Mouse (Mus musculus) heart, adult 2 months (tissue): ENCODE data around the gene Msh5. TPM values are rescaled to one million over a fixed set of nuclear protein-coding genes. Genes with fewer than 3 reads are reported as not detected.

Source experiments
- DNase-seq, 2 experiments: peaks; one replicate each; pipeline ENCODE4 v3.0.0; 2021
- H3K27ac ChIP-seq: fragments of 200-600 bp; 2 replicates; pipeline ENCODE4 v1.8.1; 2022
- H3K27me3 ChIP-seq: fragments of 200-500 bp; 2 replicates; pipeline ENCODE4 v1.6.1; 2012; ENCODE audit warnings: mild to moderate bottlenecking, low read length, inconsistent platforms, mixed read lengths; ENCODE audit not compliant: control insufficient read depth, insufficient read depth
- H3K36me3 ChIP-seq: fragments of 200-500 bp; 2 replicates; pipeline ENCODE4 v1.6.1; 2012; ENCODE audit warnings: low read length, inconsistent platforms; ENCODE audit not compliant: control insufficient read depth, insufficient read depth
- H3K4me1 ChIP-seq: fragments of 200-500 bp; 2 replicates; pipeline ENCODE4 v1.6.1; 2011; ENCODE audit warnings: low read length; ENCODE audit not compliant: control insufficient read depth, insufficient read depth
- H3K4me3 ChIP-seq: fragments of 200-600 bp; 2 replicates; pipeline ENCODE4 v1.8.1; 2022
- H3K79me2 ChIP-seq: fragments of 200-500 bp; replicated peaks from 2 replicates; pipeline ENCODE4 v1.6.1; 2012; ENCODE audit warnings: mild to moderate bottlenecking, inconsistent platforms, low read length, moderate library complexity, mixed read lengths; ENCODE audit not compliant: control insufficient read depth, insufficient read depth
- H3K9ac ChIP-seq: fragments of 200-500 bp; 2 replicates; pipeline ENCODE4 v1.6.1; 2012; ENCODE audit warnings: low read depth, mild to moderate bottlenecking, control low read depth, inconsistent platforms, low read length, mixed read lengths
- CTCF ChIP-seq: fragments of 200-600 bp; IDR thresholded peaks from 2 replicates; pipeline ENCODE4 v1.8.1; 2022; ENCODE audit warnings: antibody characterized with exemption, mild to moderate bottlenecking, moderate library complexity
- EP300 ChIP-seq: fragments of 200-500 bp; IDR thresholded peaks from 2 replicates; pipeline ENCODE4 v1.6.1; 2011; ENCODE audit warnings: low read depth, low read length, control low read depth; ENCODE audit not compliant: insufficient read depth
- POLR2A ChIP-seq: fragments of 200-500 bp; IDR thresholded peaks from 2 replicates; pipeline ENCODE4 v1.6.1; 2011; ENCODE audit warnings: mild to moderate bottlenecking, low read depth, low read length, control low read depth; ENCODE audit not compliant: insufficient read depth
- WGBS: fragments of 180-500 bp; shearing (Covaris S2); methylation state at CpG from one replicate; pipeline ENCODE4 v1.1.7; 2018; 5-methylcytosine and 5-hydroxymethylcytosine counted together
- intact Hi-C: fragments of 180-260 bp; cut with DNase I; formaldehyde crosslinking; loops from one replicate; pipeline ENCODE4 v1.15.1; 2025
- polyA plus RNA-seq: library from polyadenylated mRNA; depleted of rRNA; stranded (reverse); fragments of >200 nt; gene quantifications from 2 replicates; pipeline ENCODE4 v1.2.3, GENCODE M21; 2012
- total RNA-seq, 2 experiments: library from RNA; stranded (reverse); gene quantifications; 2 replicates each; pipeline ENCODE4 v1.2.3; 2021

Msh5 gene
- total and polyA plus RNA-seq, 3 experiments: 0.23 to 1.2 (median 0.29) TPM

DNA sequence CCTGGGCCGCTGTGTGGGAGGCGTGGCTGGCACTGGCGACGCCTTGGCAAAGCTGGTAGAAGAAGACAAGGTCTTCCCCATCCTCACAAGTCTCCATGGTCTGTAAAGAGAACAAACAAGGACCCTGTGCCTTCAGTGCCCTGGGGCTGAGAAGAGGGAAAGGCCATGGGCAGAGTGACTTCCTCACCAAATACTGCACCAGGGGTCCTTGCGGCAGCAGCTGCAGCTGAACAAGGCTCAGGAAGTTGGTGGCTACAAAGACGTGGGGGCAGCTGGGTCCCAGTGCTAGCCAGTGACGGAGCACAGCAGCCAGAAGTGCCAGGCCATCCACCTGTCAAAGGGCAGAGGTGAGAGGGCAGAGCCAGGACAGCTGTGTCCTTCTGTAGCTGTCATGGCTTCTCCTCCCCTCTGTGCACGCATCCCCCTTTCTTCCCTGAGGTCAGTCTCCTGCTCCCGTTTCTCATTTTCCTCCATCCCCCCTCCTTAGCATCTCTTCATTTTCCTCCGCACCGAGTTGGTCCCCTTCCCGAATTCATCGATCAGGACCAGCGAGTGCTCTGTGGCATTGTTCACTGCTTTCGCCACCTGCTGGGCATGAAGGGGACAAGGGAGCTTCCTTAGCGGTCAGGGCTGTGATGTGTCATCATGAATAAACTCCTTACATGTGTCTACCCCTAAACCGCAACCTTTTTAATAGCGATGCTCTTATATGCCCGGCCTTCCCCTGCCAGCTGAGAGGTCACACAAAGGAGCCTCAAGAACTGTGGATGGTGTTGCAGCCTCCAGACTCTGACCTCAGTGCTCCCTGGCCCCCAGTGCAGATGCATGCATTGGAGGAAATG is 16.6 kb downstream of the Msh5 start:
- TF ChIP-seq CTCF (peak; percentile 61), EP300 (no peak)
- intact Hi-C loops: no loop called here
- 49% methylated on average over 19 of the region's 19 CpGs for WGBS
- H3K36me3 ChIP-seq: no peaks in the 10 kb centered on the region
- no peak for DNase-seq
- no peak overlapping the region for H3K4me3 ChIP-seq
- H3K27ac ChIP-seq: no peak overlapping the region
- H3K9ac ChIP-seq: no peak overlapping the region
- H3K79me2 ChIP-seq: no peaks in the 10 kb centered on the region
- H3K27me3 ChIP-seq: no peaks in the 10 kb centered on the region
- H3K4me1 ChIP-seq: no peaks in the 10 kb centered on the region

DNA sequence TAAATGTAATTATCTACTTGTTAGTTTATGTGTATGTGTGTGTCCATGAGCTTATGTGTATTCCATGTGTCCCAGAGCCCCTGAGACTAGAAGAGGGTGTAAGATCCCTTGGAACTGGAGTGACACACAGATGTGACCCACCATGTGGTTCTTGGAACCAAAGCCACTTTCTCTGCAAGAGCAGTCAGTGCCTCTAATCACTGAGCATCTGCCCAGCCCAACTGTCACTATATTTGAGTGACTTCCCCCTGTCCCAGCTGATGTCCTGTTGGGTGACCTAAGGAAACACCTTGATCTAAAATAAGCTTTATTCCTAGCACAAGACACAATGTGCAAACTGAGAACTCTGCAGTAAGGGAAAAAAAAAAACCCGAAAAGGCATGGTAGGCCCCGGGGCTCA is 18.2 kb downstream of the Msh5 start:
- Histone ChIP-seq H3K79me2 (no peaks in the 10 kb centered on the region), H3K4me1 (peaks cover 2% of the 10 kb centered on the region; the same call in 1 of the 2 replicates), H3K4me3 (no peak overlapping the region), H3K27ac (no peak overlapping the region), H3K9ac (no peak overlapping the region), H3K36me3 (no peaks in the 10 kb centered on the region), H3K27me3 (no peaks in the 10 kb centered on the region)
- DNase-seq: no peak
- TF ChIP-seq CTCF (no peak), POLR2A (no peak), EP300 (no peak)
- 47% methylated on average over 2 of the region's 2 CpGs for WGBS
- intact Hi-C loops: no loop called here

DNA sequence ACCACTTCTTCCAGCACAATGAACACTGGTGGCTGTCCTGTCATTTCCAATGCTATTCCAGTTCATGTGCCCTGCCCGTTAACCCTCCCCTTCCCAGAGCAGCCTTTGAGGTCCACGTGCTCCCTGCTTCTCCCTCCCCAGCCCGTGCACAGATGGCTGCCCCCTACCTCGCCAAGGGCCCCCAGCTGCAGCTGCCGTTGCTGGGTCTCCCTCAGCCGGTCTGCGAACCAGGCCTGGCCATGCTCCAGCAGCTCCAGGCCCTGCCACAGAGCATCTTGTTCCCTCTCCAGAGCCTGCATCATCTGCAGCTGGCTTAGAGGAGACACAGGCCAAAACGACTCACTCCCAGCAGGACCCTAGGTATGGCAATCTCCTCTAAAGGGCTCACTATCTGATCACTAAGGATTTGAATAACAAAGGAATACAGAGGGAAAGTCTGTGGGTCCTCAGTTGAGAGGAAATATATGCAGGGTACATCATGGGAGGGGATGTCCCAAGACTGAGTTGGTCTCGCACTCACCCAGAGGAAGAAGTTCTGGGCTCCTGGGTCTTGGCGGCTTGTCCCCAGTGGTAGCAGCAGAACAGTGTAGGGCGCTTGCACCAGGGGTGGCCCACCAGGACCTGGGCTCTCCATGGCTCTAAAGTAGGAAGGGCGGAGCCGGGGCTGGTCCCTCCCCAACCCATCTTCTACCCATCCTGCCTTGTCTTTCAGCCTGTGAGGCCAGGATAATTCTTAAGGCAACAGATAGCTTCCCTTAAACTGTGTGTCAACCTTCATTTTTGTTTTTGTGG is 19.1 kb downstream of the Msh5 start, which contains the start of gene Sapcd1:
Gene Sapcd1, minus strand, starts transcription at position 740 of the 792 bp plus-strand sequence.
- Histone ChIP-seq H3K9ac (no peak within 1 kb of the TSS), H3K36me3 (no peaks in the 10 kb centered on the region), H3K79me2 (no peaks in the 10 kb centered on the region), H3K4me3 (no peak within 1 kb of the TSS), H3K27me3 (no peaks in the 10 kb centered on the region), H3K4me1 (peaks cover 5% of the 10 kb centered on the region), H3K27ac (no peak within 1 kb of the TSS)
- WGBS: 54% methylated on average over 13 of the region's 13 CpGs
- intact Hi-C loops: no loop called here
- no peak for DNase-seq
- no peak for TF ChIP-seq CTCF
- TF ChIP-seq POLR2A: no peak
- TF ChIP-seq EP300: no peak

DNA sequence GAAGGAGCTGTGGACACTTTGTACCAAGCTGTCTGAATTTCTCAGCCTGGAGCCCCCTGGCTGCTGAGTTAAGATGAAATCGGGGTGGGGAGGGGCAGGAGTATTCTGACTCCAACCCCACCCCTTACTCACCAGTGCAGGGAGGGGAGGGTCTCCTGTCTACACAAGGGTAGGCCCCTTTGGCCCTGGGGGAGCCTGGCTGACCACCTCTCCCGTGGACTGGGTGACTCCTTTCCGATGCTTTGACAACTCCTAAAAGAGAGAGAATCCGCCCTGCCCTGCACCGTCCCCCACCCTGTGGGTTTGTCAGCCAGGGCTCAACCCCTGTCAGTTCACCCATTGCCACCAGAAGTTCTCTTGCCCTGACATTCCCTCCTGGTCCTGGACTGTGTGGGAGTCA is 20.3 kb downstream of the Msh5 start:
- no peak for TF ChIP-seq EP300
- TF ChIP-seq CTCF: no peak
- TF ChIP-seq POLR2A: no peak
- Histone ChIP-seq H3K27ac (no peak overlapping the region), H3K79me2 (no peaks in the 10 kb centered on the region), H3K9ac (no peak overlapping the region), H3K4me3 (no peak overlapping the region), H3K27me3 (no peaks in the 10 kb centered on the region), H3K4me1 (peaks cover 10% of the 10 kb centered on the region), H3K36me3 (no peaks in the 10 kb centered on the region)
- intact Hi-C loops: no loop called here
- DNase-seq: no peak
- WGBS: 90% methylated on average over 5 of the region's 5 CpGs

DNA sequence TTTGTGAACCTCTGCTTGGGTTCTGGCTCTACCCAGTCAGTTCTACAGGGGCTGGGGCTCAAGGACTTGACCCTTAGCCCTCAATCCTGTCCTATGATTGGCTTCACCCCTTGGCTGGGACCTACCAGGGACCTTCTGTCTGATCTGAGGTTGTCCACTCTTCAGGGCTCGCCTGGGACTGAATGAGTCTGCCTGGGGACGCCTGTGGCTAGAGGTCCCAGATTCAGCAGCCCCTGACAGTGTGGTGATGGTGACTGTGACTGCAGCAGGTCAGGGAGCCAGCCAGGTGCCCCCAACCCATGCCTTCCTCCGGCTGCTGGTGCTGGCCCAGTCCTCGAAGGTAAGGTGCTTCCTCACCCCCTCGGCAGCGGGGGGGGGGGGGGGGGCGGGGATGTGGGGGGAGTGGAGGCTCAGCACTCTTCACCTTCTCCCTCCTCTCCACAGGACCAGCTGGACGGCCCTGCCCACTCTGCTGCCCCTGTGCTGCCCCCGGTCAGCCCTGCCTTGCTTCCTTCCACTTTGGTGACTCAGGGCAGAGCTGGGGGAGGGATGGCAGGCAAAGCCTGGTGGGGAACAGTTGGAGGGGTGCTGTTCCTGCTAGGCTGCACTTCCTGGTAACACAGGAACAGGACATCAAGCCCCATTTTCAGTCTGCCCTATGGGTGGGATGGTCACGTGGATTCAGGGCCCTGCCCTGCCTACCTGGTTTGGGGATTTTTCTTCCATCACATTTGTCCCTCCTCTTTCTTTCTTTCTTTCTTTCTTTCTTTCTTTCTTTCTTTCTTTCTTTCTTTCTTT is 21.7 kb downstream of the Msh5 start:
- TF ChIP-seq EP300: no peak
- no peak for TF ChIP-seq POLR2A
- TF ChIP-seq CTCF: no peak
- Histone ChIP-seq H3K79me2 (no peaks in the 10 kb centered on the region), H3K4me1 (peaks cover 11% of the 10 kb centered on the region), H3K9ac (no peak overlapping the region), H3K4me3 (no peak overlapping the region), H3K27ac (peak overlapping the region; percentile 6), H3K36me3 (no peaks in the 10 kb centered on the region), H3K27me3 (no peaks in the 10 kb centered on the region)
- intact Hi-C loops: loop anchor here (5.0 kb wide), 1 partner anchor 212 kb away; the partner anchor contains the start of gene Nfkbil1
- 49% methylated on average over 10 of the region's 10 CpGs for WGBS
- DNase-seq: no peak
